Mouse (Mus musculus) regulatory T cell (primary cell): Measurements from ENCODE around the gene Nxpe3.

Experiments used
- in situ Hi-C: fragments of 300-600 bp; cut with MboI, MseI; formaldehyde crosslinking; loops from one replicate; pipeline ENCODE4 v1.15.1; 2025; ENCODE audit warnings: high pct_unique_total_duplicates

The Nxpe3 gene

GRCm38 (mm10) chr16:55814686-55815085 lies 80.4 kb downstream of the Nxpe3 start:
- in situ Hi-C loops: no loop called here

GRCm38 (mm10) chr16:55813916-55814315 lies 81.2 kb downstream of the Nxpe3 start:
- in situ Hi-C loops: no loop called here

GRCm38 (mm10) chr16:55811792-55812191 lies 83.3 kb downstream of the Nxpe3 start:
- in situ Hi-C loops: no loop called here

- in situ Hi-C loops: loop anchor here (5.0 kb wide), 1 partner anchor 42 kb away; no protein-coding TSS in a partner anchor
Measured at GRCm38 (mm10) chr16:55809779-55810514, 85.1 kb downstream of the Nxpe3 start.

- in situ Hi-C loops: loop anchor here (5.0 kb wide), 1 partner anchor 43 kb away; no protein-coding TSS in a partner anchor
Measured at GRCm38 (mm10) chr16:55809345-55809744, 85.7 kb downstream of the Nxpe3 start.

- in situ Hi-C loops: loop anchor here (5.0 kb wide), 1 partner anchor 45 kb away; no protein-coding TSS in a partner anchor
Measured at GRCm38 (mm10) chr16:55807505-55807932, 87.6 kb downstream of the Nxpe3 start.

GRCm38 (mm10) chr16:55804799-55805198 lies 90.3 kb downstream of the Nxpe3 start:
- in situ Hi-C loops: loop anchor here (5.0 kb wide), 1 partner anchor 48 kb away; no protein-coding TSS in a partner anchor

GRCm38 (mm10) chr16:55801629-55802028 lies 93.5 kb downstream of the Nxpe3 start:
- in situ Hi-C loops: no loop called here

GRCm38 (mm10) chr16:55798845-55799244 lies 96.2 kb downstream of the Nxpe3 start:
- in situ Hi-C loops: no loop called here

GRCm38 (mm10) chr16:55790326-55790725 lies 104.8 kb downstream of the Nxpe3 start:
- in situ Hi-C loops: no loop called here
